Mouse (Mus musculus) mature B cell (primary cell): ENCODE data around the gene Zfp872.

Experiments
- in situ Hi-C: fragments of 300-500 bp; cut with MboI; formaldehyde crosslinking; loops from 2 replicates; pipeline ENCODE4 v1.14.3; 2019

Gene Zfp872

DNA sequence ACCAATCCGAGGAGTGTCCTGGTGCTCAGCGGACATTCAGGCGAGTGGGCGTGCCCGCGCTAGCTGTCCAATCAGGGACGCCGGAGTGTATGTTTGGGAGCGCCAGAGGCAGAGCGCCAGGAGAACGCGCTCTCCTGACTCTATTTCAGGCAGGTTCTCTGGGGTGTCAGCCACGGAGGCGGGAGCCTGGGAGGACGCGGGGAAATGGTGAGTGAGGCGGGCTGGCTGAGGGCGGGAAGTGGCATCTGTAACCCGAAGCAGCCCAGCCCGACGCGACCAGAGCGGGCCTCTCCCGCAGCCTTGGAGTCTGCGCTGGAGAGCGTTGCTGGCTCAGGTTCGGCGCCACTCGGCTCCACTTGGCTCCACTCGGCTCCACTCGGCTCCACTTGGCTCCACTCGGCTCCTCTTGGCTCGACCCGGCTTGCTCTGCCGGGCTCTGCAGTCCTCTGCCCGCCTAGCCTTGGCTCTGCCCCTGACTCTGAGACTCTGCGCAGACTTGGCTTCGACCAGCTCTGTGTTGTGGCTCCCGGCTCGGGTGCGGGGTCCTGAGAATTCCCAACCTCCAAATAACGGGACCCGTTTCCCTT, at the start of gene Zfp872:
TSS of gene Zfp872 (plus strand) at position 66 of the 587 bp plus-strand sequence.
- in situ Hi-C loops, result no loop called here

DNA sequence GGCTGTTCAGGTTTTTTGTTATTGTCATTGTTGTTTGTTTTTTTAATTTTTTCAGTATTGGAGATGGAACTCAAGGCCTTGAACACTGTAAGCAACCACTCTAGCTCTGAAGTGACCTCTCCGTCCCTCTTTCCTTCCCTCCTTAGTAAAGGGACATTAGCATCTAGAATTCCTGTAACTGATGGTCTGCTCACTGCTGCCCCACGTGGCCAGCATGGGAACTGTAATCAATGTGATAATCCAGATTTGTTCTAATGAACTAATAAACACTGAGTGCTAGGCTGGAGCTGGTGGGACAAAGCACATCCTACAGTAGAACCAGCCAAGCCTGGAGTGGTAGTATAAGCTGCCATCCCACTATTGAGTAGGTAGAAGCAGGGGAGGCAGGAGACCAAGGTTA, 49.4 kb upstream of the Zfp872 start:
- in situ Hi-C loops, result no loop called here

DNA sequence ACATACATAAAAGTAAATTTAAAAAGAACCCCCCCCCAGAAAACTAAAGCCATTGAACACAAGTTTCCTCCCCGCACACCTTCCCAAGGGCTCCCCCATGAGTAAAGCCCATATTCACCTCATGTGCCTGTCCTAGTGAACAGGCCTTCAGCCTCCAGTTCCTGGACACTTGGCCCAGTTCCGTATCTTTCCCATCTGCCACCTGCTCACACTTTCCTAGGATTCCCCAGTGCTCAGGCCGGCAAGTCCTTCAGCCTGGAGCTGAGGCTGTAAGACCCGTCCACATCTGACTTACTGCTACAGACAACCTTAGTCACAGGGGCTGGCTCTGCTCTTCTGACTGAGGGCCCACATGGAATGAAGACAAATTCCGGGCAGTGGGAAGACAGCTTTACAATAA, 48.1 kb upstream of the Zfp872 start:
- in situ Hi-C loops, result no loop called here

DNA sequence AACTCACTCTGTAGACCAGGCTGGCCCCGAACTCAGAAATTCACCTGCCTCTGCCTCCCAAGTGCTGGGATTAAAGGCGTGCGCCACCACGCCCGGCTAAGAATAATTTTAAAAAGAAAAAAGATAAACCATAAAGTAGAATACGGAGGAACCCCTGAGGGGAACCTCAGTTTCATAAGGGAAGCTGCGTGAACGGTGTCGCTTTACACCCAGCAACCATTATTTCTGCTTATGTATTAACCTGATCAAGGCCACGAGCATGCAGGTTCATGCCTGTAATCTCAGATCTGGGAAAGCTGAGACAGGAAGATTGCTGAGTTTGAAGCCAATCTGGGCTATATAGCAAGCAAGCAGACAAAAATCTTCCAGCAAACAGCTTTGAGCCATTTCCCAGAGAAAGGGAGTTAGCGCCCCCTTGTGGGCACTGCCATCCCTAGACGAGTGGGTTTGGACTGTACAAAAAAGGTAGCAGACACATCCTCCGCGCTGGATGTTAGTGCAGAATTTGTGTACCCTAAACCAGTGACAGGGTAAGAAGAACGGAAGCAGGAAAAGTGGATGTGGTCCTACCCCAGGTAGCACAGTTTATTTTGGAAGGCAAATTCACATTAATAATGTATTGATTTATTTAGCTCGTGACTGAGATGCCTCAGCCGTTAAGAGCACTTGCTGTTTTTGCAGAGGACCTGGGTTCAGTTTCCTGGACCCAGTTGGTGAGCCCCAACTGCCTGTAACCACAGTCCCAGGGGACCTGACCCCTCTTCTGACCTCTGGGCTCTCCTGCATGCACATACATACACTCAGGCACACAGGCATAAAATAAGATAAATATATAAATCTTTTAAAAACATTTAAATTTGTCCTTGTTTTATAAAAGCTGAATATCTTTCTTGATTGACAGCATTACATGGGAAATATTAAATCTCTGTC, 44.5 kb upstream of the Zfp872 start:
- in situ Hi-C loops, result no loop called here

DNA sequence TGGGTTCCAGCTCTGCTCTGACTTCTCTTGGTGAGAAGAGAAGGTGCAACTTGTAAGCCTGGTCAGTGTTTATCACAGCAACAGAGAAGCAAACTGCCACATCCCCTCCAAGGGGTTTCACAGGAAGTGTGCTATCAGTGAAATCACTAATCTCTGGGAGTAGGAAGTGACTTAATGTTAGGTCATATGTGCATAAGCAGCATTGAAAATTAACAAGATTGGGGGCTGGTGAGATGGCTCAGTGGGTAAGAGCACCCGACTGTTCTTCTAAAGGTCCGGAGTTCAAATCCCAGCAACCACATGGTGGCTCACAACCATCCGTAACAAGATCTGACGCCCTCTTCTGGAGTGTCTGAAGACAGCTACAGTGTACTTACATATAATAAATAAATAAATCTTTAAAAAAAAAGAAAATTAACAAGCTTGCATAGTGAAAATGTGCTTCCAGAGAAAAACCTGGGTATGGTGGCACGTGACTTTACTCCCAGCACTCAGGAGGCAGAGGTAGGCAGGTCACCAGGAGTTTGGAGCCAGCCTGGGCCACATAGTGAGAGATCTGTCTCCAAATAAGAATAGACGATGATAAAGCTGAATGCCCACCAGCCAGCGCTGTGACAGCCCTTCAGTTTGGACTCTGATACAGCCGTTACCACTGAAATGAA, 43.5 kb upstream of the Zfp872 start:
- in situ Hi-C loops, result no loop called here

DNA sequence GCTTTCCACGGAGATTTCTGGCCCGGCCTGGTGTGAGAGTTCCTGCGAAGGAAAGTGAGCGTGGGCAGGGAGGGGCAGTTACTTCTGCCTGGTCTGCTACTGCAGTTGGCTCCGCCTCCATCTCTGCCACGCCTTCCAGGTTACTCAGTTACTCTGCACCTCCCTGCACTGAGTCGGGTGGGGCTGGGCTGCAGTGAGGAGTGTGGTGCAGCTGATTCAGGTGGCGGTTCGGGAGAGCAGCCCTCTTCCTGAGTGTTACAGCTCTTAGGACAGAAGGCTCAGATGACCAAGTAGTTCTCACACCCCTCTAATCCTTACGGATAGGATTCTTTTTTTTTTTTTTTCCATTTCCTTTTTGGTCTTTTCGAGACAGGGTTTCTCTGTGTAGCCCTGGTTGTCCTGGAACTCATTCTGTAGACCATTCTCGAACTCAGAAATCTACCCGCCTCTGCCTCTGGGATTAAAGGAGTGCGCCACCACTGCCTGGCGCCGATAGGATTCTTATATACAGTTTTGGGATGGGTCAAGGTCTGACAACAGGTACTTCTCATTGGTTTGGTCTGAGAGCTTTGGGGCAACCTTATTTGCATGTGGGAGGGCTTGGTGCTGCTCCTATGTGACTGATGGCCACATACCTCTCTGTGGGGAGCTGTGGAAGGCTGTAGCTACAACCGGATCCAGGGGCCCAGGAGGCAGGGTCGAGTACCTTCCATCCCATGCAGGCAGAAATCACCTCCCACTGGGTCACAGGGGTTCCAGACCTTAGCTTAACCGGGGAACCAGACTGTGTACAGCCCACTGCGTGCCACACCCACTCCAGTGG, 38.3 kb upstream of the Zfp872 start:
- in situ Hi-C loops, result loop anchor here (10.0 kb wide), 2 partner anchors 75 to 85 kb away; partner anchors contain the start of gene Zfp809

DNA sequence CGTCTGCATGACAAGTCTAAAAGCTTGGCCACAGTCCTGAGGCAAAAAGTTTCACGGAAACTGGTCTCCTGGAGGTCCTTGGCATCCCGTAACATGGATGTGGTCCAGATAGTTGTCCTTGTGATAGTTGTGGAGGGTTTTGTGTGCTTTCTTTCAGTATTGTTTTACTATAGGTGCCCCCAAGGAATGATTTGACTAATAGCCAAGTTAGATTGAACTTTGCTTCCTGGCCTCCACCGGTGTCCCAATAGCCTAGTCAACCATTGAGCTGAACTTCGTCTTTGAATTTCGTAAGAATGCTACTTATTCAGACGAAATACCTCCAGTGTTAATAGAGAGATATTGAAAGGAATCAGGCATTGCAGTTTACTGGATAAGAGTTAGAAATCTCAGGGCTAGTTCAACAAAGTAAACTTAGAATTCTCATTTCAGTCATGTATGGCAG, 37.6 kb upstream of the Zfp872 start:
- in situ Hi-C loops, result loop anchor here (10.0 kb wide), 2 partner anchors 75 to 85 kb away; partner anchors contain the start of gene Zfp809

DNA sequence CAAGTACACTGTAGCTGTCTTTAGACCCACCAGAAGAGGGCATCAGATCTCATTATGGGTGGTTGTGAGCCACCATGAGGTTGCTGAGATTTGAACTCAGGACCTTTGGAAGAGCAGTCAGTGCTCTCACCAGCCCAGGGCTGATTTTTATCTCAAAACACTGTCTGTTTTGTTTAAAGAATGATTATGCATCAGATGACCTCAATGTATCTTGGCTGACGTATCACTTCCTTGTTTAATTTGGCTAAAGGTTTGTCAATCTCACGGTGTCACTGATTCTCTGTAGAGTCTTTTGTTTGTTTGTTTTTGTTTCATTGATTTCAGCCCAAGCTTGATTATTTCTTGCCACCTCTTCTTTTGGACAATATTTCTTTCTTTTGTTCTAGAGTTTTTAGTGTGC, 36.9 kb upstream of the Zfp872 start:
- in situ Hi-C loops, result loop anchor here (10.0 kb wide), 2 partner anchors 74 to 86 kb away; partner anchors contain the start of gene Zfp809

DNA sequence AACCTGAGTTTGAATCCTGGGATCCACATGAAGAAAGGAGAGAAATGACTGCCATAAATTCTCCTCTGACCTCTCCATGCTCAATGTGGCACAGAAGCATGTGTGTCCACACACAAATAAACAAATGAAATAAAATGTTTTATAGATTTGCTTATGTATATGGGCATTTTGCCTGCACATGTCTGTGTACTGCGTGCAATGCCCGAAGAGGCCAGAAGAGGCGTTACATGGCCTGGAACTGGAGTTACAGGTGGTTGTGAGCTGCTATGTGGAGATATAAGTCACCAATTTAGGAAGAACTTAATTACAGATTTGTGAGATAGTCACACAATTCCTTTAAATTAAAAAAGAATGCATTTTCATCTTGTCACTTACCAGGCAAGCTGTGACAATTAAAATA, 34.1 kb upstream of the Zfp872 start:
- in situ Hi-C loops, result loop anchor here (10.0 kb wide), 2 partner anchors 71 to 89 kb away; partner anchors contain the start of gene Zfp809

DNA sequence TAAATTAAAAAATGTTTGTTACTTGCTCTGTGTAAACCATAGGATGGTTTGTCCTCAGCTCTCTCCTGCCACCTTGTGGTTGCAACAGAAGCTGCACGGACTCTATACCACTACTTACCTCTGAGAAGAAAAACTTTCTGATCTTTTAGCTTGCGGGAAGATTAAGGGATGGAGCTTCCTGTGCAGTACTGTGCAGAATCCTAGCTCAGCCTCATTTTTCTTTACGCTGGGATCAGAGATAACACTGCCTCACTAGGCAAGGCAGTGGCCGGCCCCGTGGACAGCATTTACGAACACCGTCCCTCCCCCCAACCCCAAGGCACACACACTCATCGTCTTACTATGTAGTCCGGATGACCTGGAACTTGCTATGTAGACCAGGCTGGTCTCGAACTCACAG, 32.3 kb upstream of the Zfp872 start:
- in situ Hi-C loops, result loop anchor here (10.0 kb wide), 2 partner anchors 69 to 91 kb away; partner anchors contain the start of gene Zfp809

DNA sequence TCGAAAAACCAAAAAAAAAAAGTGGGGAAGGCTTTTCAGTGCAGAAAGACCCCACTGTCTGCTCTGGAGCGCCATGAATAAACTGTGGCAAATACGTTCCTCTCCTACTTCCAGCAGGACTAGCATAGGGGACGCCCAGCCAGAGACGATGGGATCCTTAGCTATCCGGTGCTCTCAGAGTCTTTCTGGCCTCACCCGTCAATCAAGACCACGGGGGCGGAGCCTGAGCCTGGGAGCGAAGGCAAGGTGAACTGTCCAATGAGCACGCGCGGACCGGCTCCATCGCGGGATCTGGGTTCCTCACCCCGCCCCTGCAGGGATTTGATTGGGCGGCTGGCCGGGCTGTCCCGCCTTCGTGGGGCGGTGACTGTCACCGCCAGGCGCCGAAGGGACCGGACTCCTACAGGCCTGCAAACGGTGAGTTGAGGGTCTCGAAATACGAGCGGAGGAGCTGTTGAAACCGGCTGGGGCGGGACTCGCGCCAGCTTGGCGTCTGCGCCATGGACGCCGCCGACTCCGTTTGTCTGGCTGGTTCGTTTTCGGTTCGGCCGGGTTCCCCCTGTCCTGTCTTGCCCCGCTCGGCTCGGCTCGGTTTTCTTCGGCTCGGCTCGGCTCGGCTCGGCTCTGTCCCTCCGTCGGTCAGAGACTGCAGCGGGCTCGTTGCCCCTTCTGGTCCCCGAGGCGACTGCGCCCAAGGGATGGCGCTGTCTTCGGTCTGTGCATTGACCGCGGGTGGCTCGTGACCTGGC, 31.2 kb upstream of the Zfp872 start, which contains the start of gene Pigyl:
TSS of gene Pigyl (plus strand) at position 350 of the 749 bp plus-strand sequence.
- in situ Hi-C loops, result loop anchor here (10.0 kb wide), 2 partner anchors 68 to 92 kb away; partner anchors contain the start of gene Zfp809

DNA sequence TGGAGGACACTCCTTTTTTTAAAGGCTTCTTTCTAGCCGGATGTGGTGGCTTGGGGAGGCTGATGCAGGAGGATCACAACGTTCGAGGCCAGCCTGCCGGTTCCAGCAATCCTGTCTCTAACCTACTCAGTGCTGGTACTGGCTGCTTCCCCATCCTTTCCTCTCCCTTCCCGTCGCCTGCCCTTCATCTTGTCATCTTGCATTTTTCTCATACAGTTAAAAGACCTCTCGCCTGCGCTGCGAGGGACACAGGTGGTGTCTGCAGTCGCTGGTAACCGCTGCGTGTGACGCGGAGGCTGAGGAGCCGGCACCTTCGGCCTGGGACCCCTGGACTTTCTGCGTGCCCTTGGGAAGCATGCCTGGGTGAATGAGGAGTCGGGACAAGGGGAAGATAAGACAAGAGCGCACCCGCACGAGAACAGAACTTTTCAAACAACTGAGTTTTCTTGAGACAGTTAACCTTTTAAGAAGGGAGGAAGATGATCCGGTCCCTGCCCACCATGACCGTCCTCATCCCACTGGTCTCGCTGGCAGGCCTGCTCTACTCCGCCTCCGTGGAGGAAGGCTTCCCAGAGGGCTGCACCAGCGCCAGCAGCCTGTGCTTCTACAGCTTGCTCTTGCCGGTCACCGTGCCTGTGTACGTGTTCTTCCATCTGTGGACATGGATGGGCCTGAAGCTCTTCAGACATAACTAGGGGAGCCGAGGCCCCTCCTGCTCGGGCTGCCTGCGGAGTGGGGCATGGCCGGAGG, 30.2 kb upstream of the Zfp872 start:
- in situ Hi-C loops, result loop anchor here (10.0 kb wide), 2 partner anchors 67 to 93 kb away; partner anchors contain the start of gene Zfp809

DNA sequence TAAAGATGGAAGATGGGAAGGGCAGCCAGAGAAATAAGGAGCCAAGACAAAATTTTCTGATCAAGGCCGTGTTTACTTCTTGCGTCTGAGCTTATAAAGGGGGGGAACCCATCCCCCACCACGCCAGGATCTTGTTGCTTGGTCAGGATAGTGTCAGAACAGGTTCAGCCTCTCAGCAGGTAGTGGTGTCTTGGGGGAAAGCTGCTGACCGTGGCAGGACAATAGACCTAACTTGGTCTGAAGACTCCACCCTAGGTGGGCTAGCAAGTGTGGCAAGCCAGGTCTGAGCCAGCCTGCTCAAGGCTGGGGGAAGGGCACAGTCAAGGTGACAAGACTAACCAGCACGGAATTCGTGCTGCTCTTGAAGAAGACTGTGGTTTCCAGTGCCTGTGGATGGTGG, 26.6 kb upstream of the Zfp872 start:
- in situ Hi-C loops, result no loop called here

DNA sequence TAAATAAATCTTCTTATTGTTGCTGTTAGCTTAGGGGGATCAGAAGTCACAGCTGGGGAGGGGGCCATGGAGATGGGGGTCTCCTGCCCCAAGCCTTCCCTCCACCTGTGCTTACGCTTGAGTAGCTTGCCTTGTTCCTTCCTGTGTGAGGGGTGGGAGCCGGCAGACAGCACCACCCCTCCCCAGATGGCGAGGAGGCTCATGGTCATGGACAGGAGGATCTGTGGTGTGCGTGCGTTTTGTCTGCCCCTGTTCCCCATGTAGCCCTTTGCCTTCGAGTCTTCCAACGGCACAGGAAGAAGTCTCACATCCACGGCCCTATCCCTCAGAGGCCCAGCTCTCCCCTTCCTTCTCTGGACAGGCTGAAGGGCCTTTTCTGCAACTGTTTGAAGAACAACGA, 25.6 kb upstream of the Zfp872 start:
- in situ Hi-C loops, result no loop called here

DNA sequence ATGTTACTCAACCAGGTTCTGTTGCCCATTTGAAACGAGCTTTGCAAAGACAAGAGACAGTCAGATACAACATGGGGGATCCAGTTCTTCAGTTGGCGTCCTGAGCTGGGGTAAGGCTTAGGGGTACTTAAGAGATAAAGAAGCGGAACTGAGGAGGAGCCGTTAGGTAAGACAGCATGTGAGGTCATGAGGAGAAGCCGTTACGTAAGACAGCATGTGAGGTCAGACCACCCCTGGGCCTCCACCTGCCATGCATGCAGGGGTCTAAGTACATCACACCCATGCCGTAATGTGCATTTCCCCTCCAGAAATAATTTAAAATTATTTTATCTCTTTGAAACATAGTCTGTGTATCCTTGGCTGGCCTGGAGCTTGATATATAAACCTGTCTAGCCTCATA, 25.0 kb upstream of the Zfp872 start:
- in situ Hi-C loops, result no loop called here

DNA sequence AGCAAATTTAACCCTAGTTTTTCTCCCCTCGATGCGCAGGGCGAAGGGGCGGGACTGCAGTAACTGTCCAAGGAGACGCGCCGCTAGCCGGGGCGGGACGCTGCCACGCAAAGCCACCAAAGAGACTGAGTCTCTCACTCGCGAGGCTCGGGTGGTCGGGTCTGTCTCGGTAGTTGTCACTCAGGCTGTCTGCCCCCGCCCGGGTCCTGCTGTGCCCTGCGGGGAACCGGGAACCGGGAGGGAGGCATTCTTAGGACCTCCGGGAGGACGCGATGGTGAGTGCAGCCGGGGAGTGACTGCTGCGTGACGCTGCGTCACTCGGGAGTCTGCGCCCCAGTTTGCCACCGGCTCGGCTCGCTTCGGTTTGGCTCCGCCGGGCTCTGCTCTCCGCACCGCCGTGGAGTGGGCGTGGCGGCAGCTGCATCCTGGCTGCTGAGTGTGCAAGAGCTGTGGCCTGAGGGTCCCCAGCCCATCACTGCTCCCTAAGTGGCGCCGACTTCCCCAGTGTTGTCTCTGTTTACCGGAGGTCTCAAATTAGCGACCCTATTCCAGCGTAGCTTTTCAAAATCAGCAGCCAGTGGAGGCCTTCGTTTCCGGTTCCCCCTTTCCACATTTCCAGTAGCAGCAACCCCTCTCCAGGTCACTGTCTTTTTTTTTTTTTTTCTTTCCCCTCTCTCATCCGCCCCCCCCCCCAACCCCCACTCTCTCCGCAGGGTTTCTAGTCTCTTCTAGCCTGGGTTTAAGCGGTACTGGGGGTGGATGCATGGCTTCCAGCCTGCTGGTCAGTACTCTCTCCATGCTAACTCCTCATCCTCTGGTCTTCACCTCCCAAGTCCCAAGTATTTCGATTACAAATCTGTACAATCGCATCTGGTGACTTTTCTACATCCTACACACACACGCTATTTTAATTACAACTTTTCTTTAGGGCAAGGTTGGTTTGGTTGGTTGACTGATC, 22.9 kb upstream of the Zfp872 start:
- in situ Hi-C loops, result no loop called here

DNA sequence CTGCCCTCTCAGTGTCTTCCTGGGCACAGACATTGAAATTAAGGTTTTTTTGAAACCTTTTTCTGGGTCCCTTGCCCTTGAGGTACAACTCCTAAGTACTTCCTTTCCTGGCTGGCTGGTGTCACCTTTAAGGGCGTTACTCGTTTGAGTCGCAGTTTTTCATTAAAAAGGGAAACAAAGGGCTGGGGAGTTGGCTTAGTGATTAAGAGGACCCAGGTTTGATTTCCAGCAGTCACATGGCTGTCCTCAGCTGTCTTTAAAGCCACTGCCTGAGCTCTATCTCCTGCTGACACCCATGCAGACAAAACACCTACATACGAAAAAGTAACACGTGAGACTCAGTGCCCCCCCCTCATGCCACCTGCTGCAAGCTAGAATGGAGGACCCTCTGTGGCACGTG, 21.9 kb upstream of the Zfp872 start:
- in situ Hi-C loops, result no loop called here

DNA sequence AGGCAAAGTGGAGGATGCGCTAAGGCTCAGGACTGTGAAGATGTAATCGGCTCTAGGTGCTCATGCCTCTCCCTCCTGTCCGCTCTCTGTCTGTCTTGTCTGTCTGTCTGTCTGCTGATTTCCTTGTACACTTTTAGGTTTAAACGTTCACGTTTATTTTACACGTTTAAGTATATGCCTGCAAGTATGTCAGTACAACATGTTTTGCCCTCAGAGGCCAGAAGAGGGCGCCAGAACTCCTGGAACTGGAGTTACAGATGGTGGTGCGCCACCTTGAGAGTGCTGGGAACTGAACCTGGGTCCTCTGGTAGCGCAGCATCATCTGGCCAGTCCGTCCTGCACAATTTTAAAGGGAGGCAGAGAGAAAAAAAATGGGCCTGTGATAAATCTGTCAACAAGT, 21.2 kb upstream of the Zfp872 start:
- in situ Hi-C loops, result no loop called here

DNA sequence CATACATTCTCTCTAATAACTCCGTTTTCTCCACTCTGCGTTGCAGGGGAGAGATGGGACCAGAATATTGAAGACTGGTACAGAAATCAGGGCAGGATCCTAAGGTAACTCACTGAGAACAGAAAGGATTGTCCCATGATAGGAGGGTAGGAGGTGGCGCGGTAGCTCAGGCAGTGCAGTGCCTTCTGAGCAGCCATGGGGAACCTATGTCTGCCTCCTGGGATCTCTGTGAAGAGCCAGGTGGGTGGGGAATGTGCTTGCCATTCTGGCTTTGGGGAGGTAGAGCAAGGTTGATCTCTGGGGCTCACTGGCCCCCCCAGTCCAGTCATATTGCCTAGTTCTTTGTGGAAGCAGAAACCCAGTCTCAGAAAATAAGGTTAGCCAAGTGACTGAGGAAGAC, 20.1 kb upstream of the Zfp872 start:
- in situ Hi-C loops, result no loop called here
